Mouse (Mus musculus) cortical plate, adult 2 months (tissue): ENCODE measurements around the gene Galnt3.

Experiments used
- CTCF ChIP-seq: fragments of 200-500 bp; IDR thresholded peaks from 2 replicates; pipeline ENCODE4 v1.5.1; 2011; ENCODE audit warnings: mild to moderate bottlenecking, control low read depth, low read length; ENCODE audit not compliant: insufficient read depth; ENCODE audit errors: extremely low read depth
- POLR2A ChIP-seq: fragments of 200-500 bp; IDR thresholded peaks from 2 replicates; pipeline ENCODE4 v1.6.1; 2011; ENCODE audit warnings: mild to moderate bottlenecking, low read length, control low read depth; ENCODE audit not compliant: insufficient read depth; ENCODE audit errors: extremely low read depth

DNA sequence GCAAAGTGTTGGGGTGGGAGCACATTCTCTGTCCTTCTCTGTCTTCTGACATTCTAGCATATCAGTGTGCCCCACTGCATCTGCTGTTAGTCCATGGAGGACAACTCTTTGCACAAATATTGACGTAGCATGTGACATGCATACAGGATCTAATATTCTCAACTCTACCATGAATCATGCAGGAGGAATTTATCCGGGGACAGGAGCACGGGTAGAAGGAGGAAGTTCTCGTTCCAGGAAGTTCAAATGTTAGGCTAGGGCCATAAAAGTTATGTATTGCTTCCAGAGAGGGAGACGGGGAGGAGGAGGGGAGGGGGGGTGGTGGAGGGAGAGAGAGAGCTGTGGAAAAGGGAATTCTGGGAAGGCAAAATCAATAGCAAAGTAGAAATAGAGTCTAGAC is 20.0 kb upstream of the Galnt3 start:
- TF ChIP-seq POLR2A: no peak
- no peak for TF ChIP-seq CTCF
